ENCODE assay signal across 7 mouse cellular contexts in genomic region chr9:100569798-100570625, GRCm38 (mm10). TPM values are rescaled to one million over a fixed set of nuclear protein-coding genes. Genes with fewer than 3 reads are reported as not detected.
A peak's percentile ranks its signal among the peaks of the same experiment; 100 is the strongest.
DNase-seq lines count a peak whose midpoint lies in the region; ATAC-seq lines count a peak whose summit lies in the region.

No protein-coding gene starts in this region.

- ATAC-seq in inflammation-experienced regulatory T-cells, adult 6 months, result peak; percentile 28
- peak; percentile 68 for ATAC-seq in megakaryocyte, adult 5-6 weeks (ENCODE audit: poor library complexity, severe bottlenecking)

- peak; percentile 79 for DNase-seq in adrenal gland, postnatal 14 days
- peak; percentile 77 to 88 for DNase-seq in cerebellum, postnatal 36 days
- DNase-seq in gastrocnemius, postnatal 25 days, result peak; percentile 21
- peak; percentile 30 to 64 for DNase-seq in left cerebral cortex, postnatal 25 days (ENCODE audit: low spot score in 2 of 2)
- peak; percentile 13 for DNase-seq in right cerebral cortex, postnatal 4 days

- intact Hi-C loops in left cerebral cortex, postnatal 25 days (cut with DNase I), result loop anchor here (2.0 kb wide), 1 partner anchor 73 kb away; no protein-coding TSS in a partner anchor

RNA-seq across cellular contexts. Expression of gene Slc35g2, which starts 0.9 kb away (rescaled TPM):
- 8.3 and 8.4 TPM in 2 replicates for total RNA-seq in adrenal gland, postnatal 14 days (2021)
- total RNA-seq in gastrocnemius, postnatal 25 days (2021), result under 1 TPM; 0.46 to 0.51 TPM
- polyA plus RNA-seq in inflammation-experienced regulatory T-cells, adult 6 months (2017; shearing (Covaris generic)), result 1 to 10 TPM in 1 of 3 experiments, under 1 TPM in 2; 0.56 to 1.3 (median 0.98) TPM
- 10 to 100 TPM; 19.0 to 19.1 TPM for total RNA-seq in left cerebral cortex, postnatal 25 days (2021)
- total RNA-seq in megakaryocyte, adult 5-6 weeks (2015), result not detected in 2 replicates
- not detected in 2 replicates for total RNA-seq in megakaryocyte, adult 5-6 weeks (2017)

RNA-seq across cellular contexts. Expression of gene Nck1, which starts 24.1 kb away (rescaled TPM):
- 51.4 and 55.7 TPM in 2 replicates for total RNA-seq in adrenal gland, postnatal 14 days (2021)
- 10 to 100 TPM; 30.5 to 30.9 TPM for total RNA-seq in gastrocnemius, postnatal 25 days (2021)
- 10 to 100 TPM; 72.0 to 99.7 (median 81.6) TPM for polyA plus RNA-seq in inflammation-experienced regulatory T-cells, adult 6 months (2017; shearing (Covaris generic))
- 10 to 100 TPM; 37.8 to 38.0 TPM for total RNA-seq in left cerebral cortex, postnatal 25 days (2021)
- 47.5 and 61.0 TPM in 2 replicates for total RNA-seq in megakaryocyte, adult 5-6 weeks (2015)
- 61.3 and 69.6 TPM in 2 replicates for total RNA-seq in megakaryocyte, adult 5-6 weeks (2017)

RNA-seq across cellular contexts. Expression of gene Stag1, which starts 27.6 kb away (rescaled TPM):
- 42.5 and 43.1 TPM in 2 replicates for total RNA-seq in adrenal gland, postnatal 14 days (2021)
- 10 to 100 TPM; 19.4 to 27.1 TPM for total RNA-seq in gastrocnemius, postnatal 25 days (2021)
- 100 to 1,000 TPM in 1 of 3 experiments, 10 to 100 TPM in 2; 87.7 to 100 (median 92.5) TPM for polyA plus RNA-seq in inflammation-experienced regulatory T-cells, adult 6 months (2017; shearing (Covaris generic))
- 10 to 100 TPM; 42.3 to 49.7 TPM for total RNA-seq in left cerebral cortex, postnatal 25 days (2021)
- 71.4 and 76.5 TPM in 2 replicates for total RNA-seq in megakaryocyte, adult 5-6 weeks (2015)
- total RNA-seq in megakaryocyte, adult 5-6 weeks (2017), result 93.7 and 102 TPM in 2 replicates

Comparison
In these comparisons a context has a peak if more than half of its experiments do, and no peak if none do; other contexts are left out.
1. Peak in every context shown above with its lines: DNase-seq and ATAC-seq.
2. DNase-seq: peak in every context shown above with its lines; median percentile 82 in cerebellum, postnatal 36 days; 79 in adrenal gland, postnatal 14 days; 47 in left cerebral cortex, postnatal 25 days; 21 in gastrocnemius, postnatal 25 days; 13 in right cerebral cortex, postnatal 4 days.